Mouse (Mus musculus): ENCODE results near the gene Set. TPM values are rescaled to one million over a fixed set of nuclear protein-coding genes. Genes with fewer than 3 reads are reported as not detected.

Set gene
- 312 TPM for polyA plus RNA-seq (2012; fragmentation: generic; extraction: Trizol)
- long read RNA-seq, experiment 1, transcript Set-202 (8 exons, 2,824 nt): major isoform, 72 of 329 reads
- long read RNA-seq, experiment 1, transcript Set-201 (8 exons, 2,834 nt): minor isoform, 29 of 329 reads
- long read RNA-seq, experiment 1, partial matches to known transcripts: 213 of 329 reads
- long read RNA-seq, experiment 1, other reads (novel, unspliced or antisense): 12 of 329 reads
- long read RNA-seq, experiment 2, transcript Set-202 (8 exons, 2,824 nt): major isoform, 813 of 927 reads
- long read RNA-seq, experiment 2, transcript Set-201 (8 exons, 2,834 nt): minor isoform, 75 of 927 reads
- long read RNA-seq, experiment 2, partial matches to known transcripts: 10 of 927 reads
- long read RNA-seq, experiment 2, other reads (novel, unspliced or antisense): 26 of 927 reads

GRCm38 (mm10) chr2:30057223-30057904, at the start of gene Set:
Gene Set, plus strand, starts transcription at chr2:30057378.
- Histone ChIP-seq H3K79me2 (ENCODE audit: control insufficient read depth, insufficient read depth) (peaks cover 6% of the 10 kb centered on the region), H3K79me3 (ENCODE audit: low read depth) (peaks cover 2% of the 10 kb centered on the region), H3K4me3 (ENCODE audit: insufficient read depth, poor library complexity, severe bottlenecking) (no peak within 1 kb of the TSS), H3K36me3 (ENCODE audit: control insufficient read depth, insufficient read depth) (no peaks in the 10 kb centered on the region), H3ac (ENCODE audit: control insufficient read depth, insufficient read length, low read depth) (no peak within 1 kb of the TSS), H3K27me3 (ENCODE audit: control insufficient read depth, insufficient read depth, insufficient read length) (no peaks in the 10 kb centered on the region)
- TF ChIP-seq CEBPB (IDR thresholded peaks at IDR 0.05; ENCODE audit: low read depth) (no peak), CTCF (IDR thresholded peaks at IDR 0.05; ENCODE audit: control insufficient read depth, insufficient read depth, insufficient read length) (no peak), MYOG (IDR thresholded peaks at IDR 0.05; ENCODE audit: control insufficient read depth, extremely low read depth, insufficient read length) (no peak), MAX (IDR thresholded peaks at IDR 0.05) (no peak), USF1 (IDR thresholded peaks at IDR 0.05; ENCODE audit: low read depth) (no peak), FOSL1 (IDR thresholded peaks at IDR 0.05; ENCODE audit: insufficient read depth, low read length, poor library complexity, severe bottlenecking) (no peak), MYOD1 (IDR thresholded peaks at IDR 0.05; ENCODE audit: control insufficient read depth, insufficient read length, low read depth) (no peak)

GRCm38 (mm10) chr2:30009101-30009500, 48.1 kb upstream of the Set start:
- Histone ChIP-seq H3K36me3 (ENCODE audit: control insufficient read depth, insufficient read depth) (peaks cover 100% of the 10 kb centered on the region), H3K79me2 (ENCODE audit: control insufficient read depth, insufficient read depth) (no peaks in the 10 kb centered on the region), H3K27me3 (ENCODE audit: control insufficient read depth, insufficient read depth, insufficient read length) (no peaks in the 10 kb centered on the region), H3ac (ENCODE audit: control insufficient read depth, insufficient read length, low read depth) (no peak overlapping the region), H3K79me3 (ENCODE audit: low read depth) (no peaks in the 10 kb centered on the region), H3K4me3 (ENCODE audit: insufficient read depth, poor library complexity, severe bottlenecking) (no peak overlapping the region)
- TF ChIP-seq MYOD1 (IDR thresholded peaks at IDR 0.05; ENCODE audit: control insufficient read depth, insufficient read length, low read depth) (no peak), CTCF (IDR thresholded peaks at IDR 0.05; ENCODE audit: control insufficient read depth, insufficient read depth, insufficient read length) (no peak), FOSL1 (IDR thresholded peaks at IDR 0.05; ENCODE audit: insufficient read depth, low read length, poor library complexity, severe bottlenecking) (no peak), MYOG (IDR thresholded peaks at IDR 0.05; ENCODE audit: control insufficient read depth, extremely low read depth, insufficient read length) (no peak), USF1 (IDR thresholded peaks at IDR 0.05; ENCODE audit: low read depth) (no peak), CEBPB (IDR thresholded peaks at IDR 0.05; ENCODE audit: low read depth) (no peak), MAX (IDR thresholded peaks at IDR 0.05) (no peak)

GRCm38 (mm10) chr2:30010840-30011281, 46.3 kb upstream of the Set start:
- Histone ChIP-seq H3K36me3 (ENCODE audit: control insufficient read depth, insufficient read depth) (peaks cover 100% of the 10 kb centered on the region), H3K27me3 (ENCODE audit: control insufficient read depth, insufficient read depth, insufficient read length) (no peaks in the 10 kb centered on the region), H3ac (ENCODE audit: control insufficient read depth, insufficient read length, low read depth) (no peak overlapping the region), H3K79me2 (ENCODE audit: control insufficient read depth, insufficient read depth) (no peaks in the 10 kb centered on the region), H3K79me3 (ENCODE audit: low read depth) (no peaks in the 10 kb centered on the region), H3K4me3 (ENCODE audit: insufficient read depth, poor library complexity, severe bottlenecking) (no peak overlapping the region)
- no peak for TF ChIP-seq FOSL1 (IDR thresholded peaks at IDR 0.05; ENCODE audit: insufficient read depth, low read length, poor library complexity, severe bottlenecking)
- TF ChIP-seq CTCF (IDR thresholded peaks at IDR 0.05; ENCODE audit: control insufficient read depth, insufficient read depth, insufficient read length): no peak
- no peak for TF ChIP-seq MAX (IDR thresholded peaks at IDR 0.05)
- TF ChIP-seq CEBPB (IDR thresholded peaks at IDR 0.05; ENCODE audit: low read depth): no peak
- TF ChIP-seq MYOG (IDR thresholded peaks at IDR 0.05; ENCODE audit: control insufficient read depth, extremely low read depth, insufficient read length): no peak

- Histone ChIP-seq H3K79me2 (ENCODE audit: control insufficient read depth, insufficient read depth) (no peaks in the 10 kb centered on the region), H3K27me3 (ENCODE audit: control insufficient read depth, insufficient read depth, insufficient read length) (no peaks in the 10 kb centered on the region), H3K4me3 (ENCODE audit: insufficient read depth, poor library complexity, severe bottlenecking) (no peak overlapping the region), H3K79me3 (ENCODE audit: low read depth) (no peaks in the 10 kb centered on the region), H3ac (ENCODE audit: control insufficient read depth, insufficient read length, low read depth) (no peak overlapping the region), H3K36me3 (ENCODE audit: control insufficient read depth, insufficient read depth) (peaks cover 100% of the 10 kb centered on the region)
- TF ChIP-seq CEBPB (IDR thresholded peaks at IDR 0.05; ENCODE audit: low read depth) (no peak), FOSL1 (IDR thresholded peaks at IDR 0.05; ENCODE audit: insufficient read depth, low read length, poor library complexity, severe bottlenecking) (no peak), MAX (IDR thresholded peaks at IDR 0.05) (no peak), USF1 (IDR thresholded peaks at IDR 0.05; ENCODE audit: low read depth) (no peak), MYOD1 (IDR thresholded peaks at IDR 0.05; ENCODE audit: control insufficient read depth, insufficient read length, low read depth) (no peak), MYOG (IDR thresholded peaks at IDR 0.05; ENCODE audit: control insufficient read depth, extremely low read depth, insufficient read length) (no peak), CTCF (IDR thresholded peaks at IDR 0.05; ENCODE audit: control insufficient read depth, insufficient read depth, insufficient read length) (no peak)
Measured at GRCm38 (mm10) chr2:30014326-30014966, 42.7 kb upstream of the Set start.

GRCm38 (mm10) chr2:30025454-30025853, 31.7 kb upstream of the Set start:
- peaks cover 99% of the 10 kb centered on the region for H3K36me3 ChIP-seq (ENCODE audit: control insufficient read depth, insufficient read depth)
- no peaks in the 10 kb centered on the region for H3K79me3 ChIP-seq (ENCODE audit: low read depth)
- H3K79me2 ChIP-seq (ENCODE audit: control insufficient read depth, insufficient read depth): no peaks in the 10 kb centered on the region
- H3K4me3 ChIP-seq (ENCODE audit: insufficient read depth, poor library complexity, severe bottlenecking): no peak overlapping the region
- TF ChIP-seq MAX (IDR thresholded peaks at IDR 0.05) (no peak), MYOD1 (IDR thresholded peaks at IDR 0.05; ENCODE audit: control insufficient read depth, insufficient read length, low read depth) (no peak), CEBPB (IDR thresholded peaks at IDR 0.05; ENCODE audit: low read depth) (no peak), FOSL1 (IDR thresholded peaks at IDR 0.05; ENCODE audit: insufficient read depth, low read length, poor library complexity, severe bottlenecking) (no peak), CTCF (IDR thresholded peaks at IDR 0.05; ENCODE audit: control insufficient read depth, insufficient read depth, insufficient read length) (no peak), USF1 (IDR thresholded peaks at IDR 0.05; ENCODE audit: low read depth) (no peak), MYOG (IDR thresholded peaks at IDR 0.05; ENCODE audit: control insufficient read depth, extremely low read depth, insufficient read length) (no peak)
- H3K27me3 ChIP-seq (ENCODE audit: control insufficient read depth, insufficient read depth, insufficient read length): no peaks in the 10 kb centered on the region
- no peak overlapping the region for H3ac ChIP-seq (ENCODE audit: control insufficient read depth, insufficient read length, low read depth)
